Mouse (Mus musculus) adipose tissue, adult 10 weeks (tissue): ENCODE data around the gene Fxr2. TPM values are rescaled to one million over a fixed set of nuclear protein-coding genes. Genes with fewer than 3 reads are reported as not detected.

Experiments used
- polyA plus RNA-seq: library from polyadenylated mRNA; stranded (reverse); fragments of 350-450 nt; fragmentation: Illumina TruSeq; extraction: RNeasy Lipid Tissue Mini Kit (QIAGEN cat#74804); gene quantifications from one replicate; pipeline ENCODE4 v1.2.3, GENCODE M21; 2014; ENCODE audit warnings: low read depth, low replicate concordance

Fxr2 gene
- polyA plus RNA-seq, result 64.4 TPM

GRCm38 (mm10) chr11:69632284-69633089 is at the start of gene Fxr2:
Gene Fxr2 (plus strand): TSS chr11:69632990.

GRCm38 (mm10) chr11:69605726-69606490 is 26.9 kb upstream of the Fxr2 start, which contains the start of gene Atp1b2:
Gene Atp1b2 (minus strand): TSS chr11:69605942.

GRCm38 (mm10) chr11:69617805-69618204 is 15.0 kb upstream of the Fxr2 start, which contains the start of gene Shbg:
Gene Shbg (minus strand): TSS chr11:69617905.

GRCm38 (mm10) chr11:69621571-69622268 is 11.1 kb upstream of the Fxr2 start, which contains the start of gene Sat2:
Gene Sat2 (plus strand): TSS chr11:69622024.

GRCm38 (mm10) chr11:69655264-69656064 is 22.7 kb downstream of the Fxr2 start, which contains the start of gene Sox15:
Gene Sox15 (plus strand): TSS chr11:69655314.

GRCm38 (mm10) chr11:69662213-69662966 is 29.6 kb downstream of the Fxr2 start, which contains the start of gene Mpdu1:
Gene Mpdu1 (minus strand): TSS chr11:69662642.

GRCm38 (mm10) chr11:69665961-69666664 is 33.3 kb downstream of the Fxr2 start, which contains the start of gene Cd68:
Gene Cd68 (minus strand): TSS chr11:69666153.

GRCm38 (mm10) chr11:69672211-69672706 is 39.5 kb downstream of the Fxr2 start, which contains the start of gene Eif4a1:
Gene Eif4a1 (minus strand): TSS chr11:69672423.

GRCm38 (mm10) chr11:69681314-69682208 is 48.8 kb downstream of the Fxr2 start, which contains the start of gene Senp3:
Gene Senp3 (minus strand): TSS chr11:69682084.

GRCm38 (mm10) chr11:69685526-69686148 is 52.8 kb downstream of the Fxr2 start, which contains the start of gene Tnfsf13:
Gene Tnfsf13 (minus strand): TSS chr11:69685784.

GRCm38 (mm10) chr11:69695361-69696181 is 62.8 kb downstream of the Fxr2 start, which contains the start of the genes Tnfsf12 and Tnfsfm13:
Gene Tnfsf12 (minus strand): TSS chr11:69695849.
Gene Tnfsfm13 (minus strand): TSS chr11:69696098.

Other genes starting within 250 kb of the Fxr2 start
- 115 TPM for gene Naa38, start 237.5 kb upstream of the Fxr2 start, polyA plus RNA-seq
- gene Cyb5d1, start 237.4 kb upstream of the Fxr2 start, polyA plus RNA-seq, result 37.7 TPM
- gene Tmem88, start 234.8 kb upstream of the Fxr2 start, polyA plus RNA-seq, result 10.2 TPM
- 22.5 TPM for gene Kdm6b, start 219.3 kb upstream of the Fxr2 start, polyA plus RNA-seq
- gene Dnah2, start 83.9 kb upstream of the Fxr2 start, polyA plus RNA-seq, result 1.2 TPM
- 1.1 TPM for gene Efnb3, start 72.8 kb upstream of the Fxr2 start, polyA plus RNA-seq
- gene Wrap53, start 52.7 kb upstream of the Fxr2 start, polyA plus RNA-seq, result 9.2 TPM
- 35.1 TPM for gene Trp53, start 52.6 kb upstream of the Fxr2 start, polyA plus RNA-seq
- gene Atp1b2, start 27.0 kb upstream of the Fxr2 start, polyA plus RNA-seq, result 14.8 TPM
- gene Shbg, start 15.1 kb upstream of the Fxr2 start, polyA plus RNA-seq, result not detected
- 16.0 TPM for gene Sat2, start 11.0 kb upstream of the Fxr2 start, polyA plus RNA-seq
- gene Sox15, start 22.3 kb downstream of the Fxr2 start, polyA plus RNA-seq, result 0.92 TPM
- gene Mpdu1, start 29.7 kb downstream of the Fxr2 start, polyA plus RNA-seq, result 89.0 TPM
- gene Cd68, start 33.2 kb downstream of the Fxr2 start, polyA plus RNA-seq, result 45.6 TPM
- 395 TPM for gene Eif4a1, start 39.4 kb downstream of the Fxr2 start, polyA plus RNA-seq
- 67.4 TPM for gene Senp3, start 49.1 kb downstream of the Fxr2 start, polyA plus RNA-seq
- 5.4 TPM for gene Tnfsf13, start 52.8 kb downstream of the Fxr2 start, polyA plus RNA-seq
- 19.2 TPM for gene Tnfsf12, start 62.9 kb downstream of the Fxr2 start, polyA plus RNA-seq
- gene Tnfsfm13, start 63.1 kb downstream of the Fxr2 start, polyA plus RNA-seq, result 8.1 TPM
- 43.9 TPM for gene Polr2a, start 125.6 kb downstream of the Fxr2 start, polyA plus RNA-seq
- 1.5 TPM for gene Slc35g3, start 129.0 kb downstream of the Fxr2 start, polyA plus RNA-seq
- gene Zbtb4, start 132.9 kb downstream of the Fxr2 start, polyA plus RNA-seq, result 28.9 TPM
- 8.3 TPM for gene Chrnb1, start 163.0 kb downstream of the Fxr2 start, polyA plus RNA-seq
- gene Fgf11, start 168.9 kb downstream of the Fxr2 start, polyA plus RNA-seq, result 8.7 TPM
- gene Tmem102, start 172.6 kb downstream of the Fxr2 start, polyA plus RNA-seq, result 13.6 TPM
- gene Gm39566, start 182.3 kb downstream of the Fxr2 start, polyA plus RNA-seq, result 2.2 TPM
- 14.1 TPM for gene Spem2, start 185.5 kb downstream of the Fxr2 start, polyA plus RNA-seq
- gene Spem1, start 189.2 kb downstream of the Fxr2 start, polyA plus RNA-seq, result 23.3 TPM
- gene Nlgn2, start 204.8 kb downstream of the Fxr2 start, polyA plus RNA-seq, result 19.0 TPM
- gene Tmem256, start 205.5 kb downstream of the Fxr2 start, polyA plus RNA-seq, result 183 TPM
- gene Plscr3, start 213.4 kb downstream of the Fxr2 start, polyA plus RNA-seq, result 31.1 TPM
- gene Tnk1, start 225.7 kb downstream of the Fxr2 start, polyA plus RNA-seq, result 23.7 TPM
- not detected for gene Tmem95, start 245.0 kb downstream of the Fxr2 start, polyA plus RNA-seq
- 9.4 TPM for gene Kctd11, start 248.4 kb downstream of the Fxr2 start, polyA plus RNA-seq